Mouse (Mus musculus): ENCODE results near the gene Kcnmb2. TPM values are rescaled to one million over a fixed set of nuclear protein-coding genes. Genes with fewer than 3 reads are reported as not detected.

Kcnmb2 gene
- total RNA-seq (2017), result not detected in 2 replicates

DNA sequence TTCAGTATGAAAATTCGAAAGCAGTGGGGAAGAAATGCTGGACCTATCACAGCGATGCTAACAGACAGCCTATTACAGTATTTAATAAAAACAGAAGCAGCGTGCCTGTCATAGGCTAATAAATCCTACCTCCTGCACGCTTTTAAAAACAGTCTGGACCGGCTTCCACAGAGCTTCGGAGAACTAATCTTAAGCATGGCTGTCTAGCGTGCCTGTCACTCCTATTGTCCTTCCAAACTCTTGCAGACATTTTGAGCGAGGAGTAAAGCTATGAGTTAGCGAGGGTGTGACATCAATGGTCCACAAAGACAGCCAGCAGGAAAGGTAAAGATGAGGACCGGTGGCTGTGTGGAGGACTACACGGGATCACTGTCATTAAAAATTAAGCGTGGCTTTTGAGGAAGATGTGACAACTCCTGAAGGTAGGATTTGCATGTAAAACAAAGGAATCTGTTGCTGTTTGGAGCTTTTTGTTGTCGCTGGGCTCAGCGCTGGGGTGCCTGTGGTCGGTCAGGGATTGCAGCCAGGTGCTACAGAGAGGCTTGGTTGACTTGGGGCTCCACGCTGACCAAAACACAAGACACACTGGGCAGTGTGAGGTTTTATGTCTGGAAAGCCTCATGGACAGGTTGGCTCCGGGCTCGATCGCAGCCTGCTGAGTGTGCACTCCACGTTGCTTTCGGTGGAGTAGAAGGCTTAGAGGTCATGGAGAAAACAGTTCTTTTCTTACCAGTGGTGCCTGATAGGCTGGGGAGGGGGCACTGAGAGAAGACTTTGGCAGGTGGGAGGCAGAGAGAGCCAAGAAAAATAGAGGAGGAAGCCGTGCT, at the start of gene Kcnmb2:
Gene Kcnmb2 (plus strand): TSS at position 4 of the 827 bp plus-strand sequence.
- ATAC-seq (replicated peaks; ENCODE audit: low read depth, poor library complexity, severe bottlenecking), result no peak

DNA sequence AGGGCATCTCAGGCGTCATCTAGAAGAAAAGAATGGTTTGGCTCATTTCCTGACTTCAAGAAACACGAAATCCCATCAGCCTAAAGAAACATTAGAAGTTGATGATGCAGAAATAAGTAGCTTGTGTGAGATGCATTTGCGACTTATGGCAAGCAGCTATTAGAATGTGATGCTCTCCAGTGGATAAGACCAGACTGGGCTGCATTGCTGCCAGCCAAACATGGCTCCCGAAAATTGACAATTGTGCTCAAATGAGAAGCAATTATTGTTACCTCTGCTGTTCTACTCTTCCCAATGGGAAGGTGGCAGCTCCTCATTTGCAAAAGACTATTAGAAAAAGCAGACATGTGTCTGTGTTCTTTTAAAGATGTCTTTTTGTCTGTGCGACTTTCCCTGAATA, 38.8 kb upstream of the Kcnmb2 start:
- ATAC-seq (replicated peaks; ENCODE audit: low read depth, poor library complexity, severe bottlenecking), result no peak

DNA sequence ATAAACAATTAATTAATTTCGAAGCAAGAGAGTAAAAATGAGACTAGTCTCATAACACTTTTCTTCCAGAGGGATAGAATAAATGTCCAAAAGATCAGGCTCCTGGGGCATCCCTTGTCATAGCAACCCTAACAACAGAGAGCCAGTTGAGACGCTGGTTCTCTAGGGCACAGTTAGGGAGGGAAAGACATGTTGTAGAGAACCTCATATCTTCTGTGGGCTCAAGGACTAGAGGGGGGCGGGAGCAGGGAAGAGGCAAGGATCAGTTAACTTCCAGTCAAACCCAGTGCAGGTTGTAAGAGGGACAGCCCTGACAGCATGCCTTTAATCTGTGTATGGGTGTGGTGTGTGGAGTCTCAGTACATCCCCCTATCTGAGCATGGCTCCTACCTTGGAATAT, 38.2 kb upstream of the Kcnmb2 start:
- ATAC-seq (replicated peaks; ENCODE audit: low read depth, poor library complexity, severe bottlenecking), result no peak

GRCm38 (mm10) chr3:31871461-31871860, 30.8 kb upstream of the Kcnmb2 start:
- no peak for ATAC-seq (replicated peaks; ENCODE audit: low read depth, poor library complexity, severe bottlenecking)

DNA sequence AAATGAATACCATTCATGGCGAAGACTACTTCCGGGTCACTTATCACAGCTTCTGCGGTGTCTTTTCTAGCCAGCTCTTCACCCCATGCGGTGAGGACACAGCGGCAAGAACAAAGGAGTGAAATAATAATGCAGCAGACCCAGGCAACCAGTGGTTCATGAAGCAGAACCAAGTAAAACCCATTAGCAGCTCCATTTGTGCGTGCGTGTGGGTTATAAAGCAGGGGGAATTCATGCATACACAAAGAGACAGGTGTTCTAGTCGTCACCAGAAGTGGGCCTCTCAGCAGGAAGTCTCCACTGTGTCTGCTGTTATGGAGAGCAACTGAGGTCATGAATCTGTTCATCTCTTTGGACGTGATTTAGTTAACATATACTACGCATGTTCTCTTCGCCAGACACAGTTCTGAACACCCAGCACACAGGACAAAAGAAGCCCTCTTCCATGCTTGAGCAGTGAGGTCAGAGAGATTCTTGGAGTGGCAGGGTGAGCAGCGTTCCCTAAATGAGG, 19.6 kb upstream of the Kcnmb2 start:
- ATAC-seq (replicated peaks; ENCODE audit: low read depth, poor library complexity, severe bottlenecking), result no peak

GRCm38 (mm10) chr3:31892653-31893052, 9.7 kb upstream of the Kcnmb2 start:
- ATAC-seq (replicated peaks; ENCODE audit: low read depth, poor library complexity, severe bottlenecking), result no peak

GRCm38 (mm10) chr3:31903506-31903905, 1.2 kb downstream of the Kcnmb2 start:
- no peak for ATAC-seq (replicated peaks; ENCODE audit: low read depth, poor library complexity, severe bottlenecking)

- ATAC-seq (replicated peaks; ENCODE audit: low read depth, poor library complexity, severe bottlenecking), result no peak
These were observed 1.8 kb downstream of the Kcnmb2 start for GRCm38 (mm10) chr3:31904156-31904555.

DNA sequence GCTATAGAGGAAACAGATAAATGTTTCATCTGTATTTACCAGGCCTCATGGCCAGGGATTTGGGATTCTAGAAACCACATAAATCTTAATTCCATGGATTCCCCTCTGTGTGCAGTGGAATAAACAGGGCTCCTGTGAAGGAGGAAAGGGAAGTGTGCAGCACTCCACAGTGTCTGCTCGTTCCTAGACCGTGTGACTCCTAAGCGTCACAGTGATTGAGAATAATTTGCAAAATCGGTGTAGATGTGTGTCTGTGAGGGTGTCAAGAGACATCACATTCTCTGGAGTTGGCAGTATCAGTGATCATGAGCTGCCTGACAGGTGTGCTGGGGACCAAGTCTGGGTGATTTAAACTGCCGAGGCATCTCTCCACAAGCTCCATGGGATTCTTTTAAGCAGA, 8.9 kb downstream of the Kcnmb2 start:
- ATAC-seq (replicated peaks; ENCODE audit: low read depth, poor library complexity, severe bottlenecking), result no peak

DNA sequence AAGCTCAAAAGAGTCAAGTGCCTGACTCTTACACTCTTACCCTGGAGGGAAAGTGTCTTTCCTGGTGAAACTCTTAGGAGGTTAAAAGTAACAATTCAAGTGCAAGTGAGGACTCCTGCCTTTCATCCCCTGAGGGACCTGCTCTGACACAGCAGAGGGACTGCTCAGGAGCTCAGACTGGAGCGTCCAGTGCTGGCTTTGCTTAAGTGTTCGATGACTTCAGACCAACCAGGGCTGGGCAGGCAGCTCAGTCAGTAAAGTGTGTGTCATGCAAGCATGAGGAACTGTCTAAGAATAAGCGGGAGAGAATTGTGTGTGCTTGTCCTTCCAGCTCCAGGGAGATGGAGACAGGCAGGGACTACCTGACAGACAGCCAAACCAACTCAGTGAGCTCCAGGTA, 9.4 kb downstream of the Kcnmb2 start:
- ATAC-seq (replicated peaks; ENCODE audit: low read depth, poor library complexity, severe bottlenecking), result no peak

- ATAC-seq (replicated peaks; ENCODE audit: low read depth, poor library complexity, severe bottlenecking), result no peak
These were observed 26.2 kb downstream of the Kcnmb2 start for GRCm38 (mm10) chr3:31928544-31928943.

- ATAC-seq (replicated peaks; ENCODE audit: low read depth, poor library complexity, severe bottlenecking), result no peak
These were observed 32.4 kb downstream of the Kcnmb2 start for GRCm38 (mm10) chr3:31934704-31935103.

GRCm38 (mm10) chr3:31941478-31941877, 39.2 kb downstream of the Kcnmb2 start:
- no peak for ATAC-seq (replicated peaks; ENCODE audit: low read depth, poor library complexity, severe bottlenecking)

DNA sequence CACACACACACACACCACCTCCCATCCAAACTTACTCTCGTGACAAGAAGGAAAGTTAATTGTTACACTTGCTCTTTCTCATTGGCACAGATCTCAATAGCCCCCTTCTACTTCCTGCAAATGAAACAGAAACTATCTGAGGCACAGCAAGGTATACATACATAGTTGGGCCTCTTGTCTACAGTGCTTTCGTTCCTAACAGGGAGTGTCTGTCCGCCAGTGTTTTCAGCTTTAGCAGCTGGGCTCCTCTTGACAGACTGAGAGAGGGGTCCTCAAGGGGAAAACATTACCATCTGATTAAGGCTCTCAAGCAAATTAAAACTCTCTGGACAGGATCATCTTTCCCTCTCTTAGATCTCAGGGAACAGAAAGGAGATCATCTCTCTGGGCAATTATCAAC, 51.9 kb downstream of the Kcnmb2 start:
- no peak for ATAC-seq (replicated peaks; ENCODE audit: low read depth, poor library complexity, severe bottlenecking)

DNA sequence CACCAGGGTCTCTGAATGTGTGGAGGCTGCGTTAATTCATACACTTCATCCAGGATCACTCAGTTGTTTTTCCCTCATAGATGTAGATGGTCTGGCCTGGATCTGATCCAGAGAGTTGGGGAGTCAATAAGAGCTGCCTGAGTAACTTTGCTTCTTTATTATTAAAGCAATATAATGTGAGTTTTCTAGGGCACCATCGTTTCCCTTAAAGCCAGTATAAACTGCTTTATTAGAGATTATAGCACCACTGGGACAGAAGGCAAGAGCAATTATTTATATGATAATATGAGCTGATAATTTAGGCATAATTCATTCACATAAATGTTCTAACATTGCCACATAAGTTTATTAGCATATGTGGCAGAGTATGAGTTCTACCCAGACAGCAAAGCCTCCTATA, 52.7 kb downstream of the Kcnmb2 start:
- ATAC-seq (replicated peaks; ENCODE audit: low read depth, poor library complexity, severe bottlenecking), result no peak

DNA sequence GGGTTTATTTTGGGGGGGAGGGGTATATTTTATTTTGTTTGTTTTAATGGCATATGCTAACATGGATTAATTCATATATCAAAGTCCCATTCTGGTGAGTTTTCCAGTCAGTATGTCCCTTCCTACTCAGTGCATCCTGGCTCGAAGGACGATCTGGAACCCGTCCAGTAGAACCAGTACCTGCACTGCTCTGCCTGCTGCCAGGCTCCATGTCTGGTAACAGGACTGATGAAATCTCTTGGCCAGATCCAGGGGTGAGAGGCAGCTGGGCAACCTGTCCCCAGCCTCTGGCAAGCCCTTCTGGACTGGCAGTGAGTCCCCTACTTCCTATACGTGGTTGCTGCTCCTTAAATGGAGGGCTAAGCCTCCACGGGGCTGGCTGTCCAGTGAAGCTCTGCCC, 57.5 kb downstream of the Kcnmb2 start:
- no peak for ATAC-seq (replicated peaks; ENCODE audit: low read depth, poor library complexity, severe bottlenecking)

DNA sequence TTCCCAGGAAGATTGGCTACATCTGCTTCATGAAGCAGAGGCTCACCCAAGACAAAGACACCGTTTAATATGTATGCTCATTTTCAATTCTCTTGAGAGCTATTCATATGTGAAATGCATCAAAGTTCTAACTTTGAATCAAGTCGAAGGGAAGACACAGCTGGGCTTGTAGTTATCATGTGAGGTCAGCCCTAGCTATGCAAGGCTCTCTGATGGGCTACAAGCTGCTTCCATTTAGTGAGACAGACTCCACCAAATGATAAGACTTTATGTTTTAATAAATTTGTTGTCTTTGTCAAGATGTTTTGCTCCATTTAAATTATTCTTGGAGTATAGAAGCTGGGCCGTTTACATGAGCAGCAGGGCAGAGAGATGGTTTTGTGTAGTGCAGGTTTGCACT, 58.9 kb downstream of the Kcnmb2 start:
- no peak for ATAC-seq (replicated peaks; ENCODE audit: low read depth, poor library complexity, severe bottlenecking)

DNA sequence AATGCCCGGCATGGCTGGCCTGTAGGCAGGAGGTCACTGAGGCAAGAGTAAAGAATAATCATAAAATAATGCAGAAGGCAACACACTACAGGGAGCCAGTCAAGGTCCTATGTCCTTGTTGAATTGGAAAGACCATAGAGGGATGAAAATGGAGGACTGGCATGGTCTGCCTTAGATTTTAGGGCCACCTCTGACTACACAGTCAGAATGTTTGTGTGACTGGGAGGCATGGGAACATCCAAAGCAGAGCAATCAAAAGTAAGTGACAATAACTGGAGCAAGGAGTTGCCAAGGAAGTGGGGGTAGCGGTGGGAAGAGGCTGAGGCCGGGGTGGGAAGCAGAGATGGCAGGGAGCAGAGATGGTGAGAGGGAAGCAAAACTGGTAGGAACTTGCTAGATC, 60.8 kb downstream of the Kcnmb2 start:
- ATAC-seq (replicated peaks; ENCODE audit: low read depth, poor library complexity, severe bottlenecking), result no peak

DNA sequence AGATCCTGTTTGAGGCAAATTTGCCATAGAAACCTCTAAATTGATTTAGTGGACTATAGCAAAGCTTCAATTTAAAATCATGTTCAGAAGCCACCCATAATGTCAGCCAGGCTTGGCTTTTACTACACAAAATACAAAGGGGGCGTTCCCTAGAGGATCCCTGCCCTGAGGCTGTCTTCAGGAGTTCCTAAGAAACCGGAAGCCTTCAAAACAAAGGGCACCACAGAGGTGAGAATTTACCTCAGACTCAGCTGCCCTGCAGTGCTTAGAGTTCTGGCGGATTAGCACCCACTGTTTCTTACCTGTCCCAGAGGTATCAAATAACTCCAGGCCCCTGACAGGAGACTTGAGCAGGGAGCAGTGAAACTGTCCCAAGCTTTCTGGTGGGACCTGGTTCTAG, 77.4 kb downstream of the Kcnmb2 start:
- ATAC-seq (replicated peaks; ENCODE audit: low read depth, poor library complexity, severe bottlenecking), result no peak

- ATAC-seq (replicated peaks; ENCODE audit: low read depth, poor library complexity, severe bottlenecking), result no peak
These were observed 80.1 kb downstream of the Kcnmb2 start for GRCm38 (mm10) chr3:31982444-31982843.

DNA sequence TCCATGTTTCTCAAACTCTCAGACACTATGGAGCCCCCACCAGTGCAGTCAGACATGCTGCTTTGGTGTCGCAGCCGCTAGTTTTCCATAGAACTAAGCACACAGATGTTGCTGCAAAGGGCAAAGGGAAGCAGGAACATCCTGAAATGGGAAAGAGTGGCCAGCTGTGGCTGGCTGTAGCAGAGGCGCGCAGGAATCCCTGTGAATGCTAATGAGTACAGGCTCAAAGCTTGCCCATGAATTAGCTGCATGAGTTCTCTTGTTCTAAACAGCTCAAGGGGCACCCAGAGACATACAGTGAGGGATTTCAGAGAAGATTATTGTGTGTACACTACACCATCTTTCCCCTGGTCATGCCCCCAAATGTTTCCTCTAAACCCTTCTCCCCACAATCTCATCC, 82.8 kb downstream of the Kcnmb2 start:
- no peak for ATAC-seq (replicated peaks; ENCODE audit: low read depth, poor library complexity, severe bottlenecking)

DNA sequence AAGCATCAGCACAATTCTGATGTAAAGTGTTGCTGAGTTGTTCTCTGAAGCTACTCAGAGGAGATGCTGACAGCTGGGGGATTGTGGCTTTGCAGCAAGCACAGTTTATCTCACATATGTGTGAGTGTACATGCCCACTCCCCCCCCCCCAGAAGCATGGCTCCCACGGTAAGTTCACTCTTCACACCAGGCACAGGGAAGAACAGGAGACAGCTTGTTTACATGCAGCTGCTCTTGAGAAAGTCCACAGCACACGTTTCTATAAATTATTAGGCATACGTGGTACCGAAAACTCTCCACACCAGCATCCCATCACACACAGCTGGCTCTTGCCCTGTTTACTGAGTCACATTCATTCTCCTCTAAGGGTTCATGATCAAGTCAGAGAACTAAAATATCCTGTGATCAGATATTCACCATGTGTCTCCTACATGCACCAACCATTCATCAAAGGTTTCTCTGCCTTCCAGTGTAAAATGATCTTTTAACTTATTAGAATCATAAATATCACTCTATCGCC, 89.3 kb downstream of the Kcnmb2 start:
- no peak for ATAC-seq (replicated peaks; ENCODE audit: low read depth, poor library complexity, severe bottlenecking)
